Mouse (Mus musculus) midbrain, embryonic 11.5 days (tissue): ENCODE measurements around the gene Gnat2. TPM values are rescaled to one million over a fixed set of nuclear protein-coding genes. Genes with fewer than 3 reads are reported as not detected.

Source experiments
- ATAC-seq: fragments of 200-750 bp; cut with Nextera tagmentation; 2 replicates; pipeline ENCODE4 v1.8.0; 2017; ENCODE audit warnings: moderate TSS enrichment, moderate library complexity; ENCODE audit not compliant: low FRiP score
- DNase-seq: peaks from one replicate; pipeline ENCODE4 v3.0.0; 2015; ENCODE audit warnings: low spot score; ENCODE audit errors: missing footprints
- H3K27ac ChIP-seq: fragments of 300-500 bp; sonication (generic); 2 replicates; pipeline ENCODE4 v1.5.1; 2014; ENCODE audit warnings: low read depth, low read length
- H3K27me3 ChIP-seq: fragments of 300-500 bp; sonication (generic); 2 replicates; pipeline ENCODE4 v1.6.1; 2014; ENCODE audit warnings: mild to moderate bottlenecking, low read length, moderate library complexity, mixed read lengths; ENCODE audit not compliant: control insufficient read depth, insufficient read depth
- H3K36me3 ChIP-seq: fragments of 300-500 bp; sonication (generic); 2 replicates; pipeline ENCODE4 v1.6.1; 2014; ENCODE audit warnings: mild to moderate bottlenecking, low read length, moderate library complexity, mixed read lengths; ENCODE audit not compliant: control insufficient read depth, insufficient read depth
- H3K4me1 ChIP-seq: fragments of 300-500 bp; sonication (generic); 2 replicates; pipeline ENCODE4 v1.6.1; 2014; ENCODE audit warnings: low read length; ENCODE audit not compliant: control insufficient read depth, insufficient read depth
- H3K4me2 ChIP-seq: fragments of 300-500 bp; sonication (generic); 2 replicates; pipeline ENCODE4 v1.6.1; 2014; ENCODE audit warnings: mild to moderate bottlenecking, moderate library complexity
- H3K4me3 ChIP-seq: fragments of 300-500 bp; sonication (generic); 2 replicates; pipeline ENCODE4 v1.5.1; 2014; ENCODE audit warnings: low read depth, low read length
- H3K9ac ChIP-seq: fragments of 300-500 bp; sonication (generic); 2 replicates; pipeline ENCODE4 v1.6.1; 2014; ENCODE audit warnings: low read length
- H3K9me3 ChIP-seq: fragments of 300-500 bp; sonication (generic); 2 replicates; pipeline ENCODE4 v1.6.1; 2016; ENCODE audit warnings: low read length; ENCODE audit not compliant: control insufficient read depth
- WGBS: fragments of 180-500 bp; shearing (Covaris S2); extraction: QIAGEN DNeasy Blood & Tissue Kit; methylation state at CpG from one replicate; pipeline ENCODE4 v1.1.7; 2014; 5-methylcytosine and 5-hydroxymethylcytosine counted together
- polyA plus RNA-seq: library from polyadenylated mRNA; unstranded; fragments of >200 nt; fragmentation: Nextera tagmentation; extraction: Ambion mirVana; gene quantifications from 2 replicates; pipeline ENCODE4 v1.2.1, GENCODE M21; 2014

Gene Gnat2
- polyA plus RNA-seq, 1 experiment from 2014 or later = 0.90 TPM

DNA sequence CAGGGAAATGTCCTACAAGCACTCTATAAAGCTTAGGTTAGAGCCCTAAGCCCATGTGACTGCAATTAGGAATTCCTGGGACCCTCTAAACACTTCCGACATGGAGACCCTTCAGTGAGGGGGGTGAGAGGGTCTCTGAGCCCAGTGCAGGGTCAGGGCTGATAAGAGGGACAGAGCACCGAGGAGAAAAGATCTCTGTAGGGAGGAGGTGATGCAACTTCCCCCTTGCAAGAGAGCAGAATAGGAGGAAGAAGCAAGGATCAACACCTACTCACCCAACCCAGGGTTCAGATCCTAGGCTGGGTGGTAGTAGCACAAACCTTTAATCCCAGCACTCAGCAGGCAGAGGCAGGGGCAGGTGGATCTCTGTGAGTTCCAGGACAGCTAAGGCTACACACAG, 9.4 kb upstream of the Gnat2 start:
- Histone ChIP-seq H3K27me3 (no peaks in the 10 kb centered on the region), H3K36me3 (peaks cover 3% of the 10 kb centered on the region; the same call in 1 of the 2 replicates), H3K9me3 (no peaks in the 10 kb centered on the region), H3K27ac (no peak overlapping the region), H3K9ac (no peak overlapping the region), H3K4me3 (no peak overlapping the region), H3K4me1 (peaks cover 28% of the 10 kb centered on the region), H3K4me2 (no peak overlapping the region)
- 67% methylated on average over 2 of the region's 2 CpGs for WGBS
- peak; percentile 35 for DNase-seq
- no peak for ATAC-seq

DNA sequence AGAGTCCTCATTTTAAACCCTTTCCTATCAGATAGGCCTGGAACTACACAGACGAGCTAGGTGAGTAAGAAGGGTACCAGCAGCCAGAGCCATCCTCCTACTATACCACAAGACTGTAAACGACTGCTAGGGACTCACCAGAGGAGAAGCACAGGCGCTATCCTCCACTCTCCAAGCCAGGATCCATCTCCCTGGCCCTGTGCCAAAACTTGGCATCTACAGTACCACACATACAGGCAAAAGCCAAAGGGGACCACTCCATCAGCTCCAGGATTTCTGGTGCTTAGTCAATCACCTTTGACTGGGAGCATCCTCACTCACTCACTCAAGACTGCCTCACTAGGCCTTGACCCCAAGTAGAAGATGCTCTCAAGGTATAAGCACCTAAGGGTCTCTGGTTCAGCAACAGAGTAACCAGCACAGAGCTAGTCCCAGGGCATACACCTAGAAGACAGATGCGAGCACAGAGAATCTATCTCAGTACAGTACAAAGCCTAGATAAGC, 8.6 kb upstream of the Gnat2 start:
- Histone ChIP-seq H3K4me2 (peak overlapping the region; percentile 76), H3K9ac (no peak overlapping the region; the same call in 1 of the 2 replicates), H3K4me1 (peaks cover 28% of the 10 kb centered on the region), H3K4me3 (no peak overlapping the region), H3K27ac (no peak overlapping the region), H3K36me3 (peaks cover 2% of the 10 kb centered on the region; the same call in 1 of the 2 replicates), H3K27me3 (no peaks in the 10 kb centered on the region), H3K9me3 (no peaks in the 10 kb centered on the region)
- ATAC-seq (no peak), DNase-seq (peak; percentile 72)
- WGBS = 84% methylated on average over 4 of the region's 4 CpGs

DNA sequence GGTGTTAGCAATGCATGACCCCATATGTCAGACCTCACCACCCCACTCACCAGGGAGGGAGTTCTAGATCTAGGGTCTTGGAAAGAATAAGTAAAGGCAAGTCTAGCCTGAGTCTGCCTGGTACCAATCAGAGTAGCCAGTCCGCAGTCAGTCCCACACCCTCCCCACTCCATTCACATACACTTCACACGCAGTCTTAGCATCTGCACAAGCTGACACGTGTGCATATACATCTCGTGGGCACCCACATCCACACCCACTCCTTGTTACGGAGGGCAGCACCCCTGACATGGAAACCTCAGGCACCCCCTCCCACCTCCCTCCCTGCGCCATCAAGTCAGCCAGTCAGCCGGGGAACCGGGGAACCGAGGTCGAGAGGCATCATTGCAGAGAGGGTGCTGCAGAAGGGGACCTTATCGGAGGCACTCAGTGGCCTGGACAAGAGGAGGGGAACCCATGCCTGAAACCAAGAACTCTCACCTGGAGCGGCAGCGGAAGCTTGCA, 7.8 kb upstream of the Gnat2 start:
- ATAC-seq (peak; percentile 30), DNase-seq (no peak)
- Histone ChIP-seq H3K9me3 (no peaks in the 10 kb centered on the region), H3K27ac (peak overlapping the region; percentile 84), H3K4me3 (peak overlapping the region; percentile 49), H3K9ac (peak overlapping the region; percentile 64), H3K36me3 (no peaks in the 10 kb centered on the region), H3K4me2 (peak overlapping the region; percentile 76), H3K4me1 (peaks cover 28% of the 10 kb centered on the region), H3K27me3 (no peaks in the 10 kb centered on the region)
- 21% methylated on average over 13 of the region's 13 CpGs for WGBS

DNA sequence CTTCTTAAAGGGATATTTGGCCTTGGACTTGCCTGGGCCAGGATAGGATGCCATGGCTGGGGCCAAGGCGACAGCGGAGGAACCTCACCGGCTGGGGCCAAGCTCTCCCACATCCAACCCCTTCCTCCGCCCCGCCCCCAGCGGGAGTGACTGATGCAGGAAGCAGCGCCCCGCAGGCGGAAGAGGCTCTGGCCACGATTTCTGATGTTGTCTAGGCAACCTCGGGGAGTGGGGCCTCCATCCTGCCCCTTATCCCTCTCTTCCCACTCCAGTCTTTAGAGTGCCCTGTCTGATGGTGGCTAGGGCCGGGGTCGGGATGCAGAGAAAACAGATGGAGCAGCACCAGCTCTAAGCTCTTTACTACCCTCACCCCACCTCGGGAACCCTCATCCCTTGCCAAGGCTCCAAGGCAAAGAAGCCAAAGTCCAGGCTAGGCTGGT, 7.3 kb upstream of the Gnat2 start:
- Histone ChIP-seq H3K27ac (peak overlapping the region; percentile 84), H3K4me3 (peak overlapping the region; percentile 49), H3K27me3 (no peaks in the 10 kb centered on the region; the same call in 1 of the 2 replicates), H3K4me1 (peaks cover 28% of the 10 kb centered on the region), H3K9me3 (no peaks in the 10 kb centered on the region), H3K4me2 (peak overlapping the region; percentile 76), H3K9ac (peak overlapping the region; percentile 64), H3K36me3 (no peaks in the 10 kb centered on the region)
- peak; percentile 88 for ATAC-seq
- WGBS = 1% methylated on average over 14 of the region's 14 CpGs
- DNase-seq = peak; percentile 97

DNA sequence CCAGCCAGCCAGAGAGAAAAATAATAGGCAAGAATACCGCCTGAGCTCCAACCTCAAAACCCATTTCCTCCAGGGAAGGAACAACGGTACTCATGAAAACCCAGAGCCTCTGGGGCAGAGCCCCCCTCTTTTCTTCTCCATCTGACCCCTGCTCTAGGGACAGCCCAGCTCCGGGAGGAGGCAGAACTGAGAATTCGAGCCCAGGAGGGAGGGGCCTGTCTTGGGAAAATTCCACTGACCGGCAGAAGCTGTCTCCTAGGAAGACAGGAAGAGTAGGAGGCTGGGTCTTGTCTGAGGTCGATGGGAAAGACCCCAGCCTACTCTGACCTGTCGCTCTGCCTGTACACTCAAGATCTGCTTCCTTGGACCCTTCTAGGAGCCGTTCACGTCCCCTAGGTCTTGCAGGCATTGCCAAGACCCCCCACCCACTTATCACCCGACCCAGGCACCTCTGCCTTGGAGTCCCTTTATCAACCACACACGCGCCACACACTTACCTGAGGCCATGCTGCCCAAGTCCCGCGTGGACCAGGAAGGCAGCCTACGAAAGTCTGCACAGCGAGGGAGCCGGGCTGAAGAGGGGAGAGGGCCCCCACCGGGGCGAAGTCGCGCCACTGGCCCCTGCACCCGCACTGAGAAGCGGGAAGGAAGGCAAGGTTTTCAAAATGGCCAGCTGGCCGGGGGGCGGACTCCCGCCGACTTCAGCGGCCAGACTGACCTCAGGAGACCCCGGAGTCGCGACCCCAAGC, 6.7 kb upstream of the Gnat2 start:
- H3K27me3 ChIP-seq = no peaks in the 10 kb centered on the region; the same call in 1 of the 2 replicates
- H3K4me1 ChIP-seq = peaks cover 28% of the 10 kb centered on the region
- H3K9me3 ChIP-seq = no peaks in the 10 kb centered on the region
- under 1% methylated on average over 31 of the region's 31 CpGs for WGBS
- H3K9ac ChIP-seq = peak overlapping the region; percentile 64
- DNase-seq (peak; percentile 94), ATAC-seq (peak; percentile 74)
- H3K4me2 ChIP-seq = peak overlapping the region; percentile 76
- H3K27ac ChIP-seq = peak overlapping the region; percentile 84
- H3K4me3 ChIP-seq = peak overlapping the region; percentile 49
- H3K36me3 ChIP-seq = no peaks in the 10 kb centered on the region

DNA sequence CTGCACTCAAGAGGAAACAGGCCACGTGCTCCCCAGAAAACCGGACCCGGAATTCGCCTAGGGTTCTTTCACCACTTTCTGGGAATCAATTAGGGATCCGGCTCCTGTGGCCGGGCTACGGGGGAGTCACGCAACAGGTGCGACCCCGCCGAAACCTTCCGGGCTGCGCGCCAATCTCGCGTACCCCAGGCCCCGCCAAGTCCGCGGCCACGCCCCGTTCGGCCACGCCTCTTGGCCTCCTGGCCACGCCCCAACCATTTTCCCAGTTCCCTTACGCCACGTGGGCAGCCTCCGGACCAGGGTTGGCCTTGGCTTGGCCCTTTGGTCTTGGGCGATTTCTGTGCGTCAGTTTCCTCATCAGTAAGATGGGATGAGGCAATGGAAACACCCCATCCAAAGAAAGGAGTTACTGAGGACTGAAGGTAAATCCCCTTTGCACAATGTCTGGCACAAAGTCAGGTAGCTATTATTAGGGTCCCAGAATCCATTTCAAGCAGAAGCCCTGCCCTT, 6.1 kb upstream of the Gnat2 start, which contains the start of gene Ampd2:
Ampd2 (minus strand) TSS at position 182 of the 510 bp plus-strand sequence.
- Histone ChIP-seq H3K36me3 (no peaks in the 10 kb centered on the region), H3K27ac (peak within 1 kb of the TSS; percentile 84), H3K27me3 (no peaks in the 10 kb centered on the region; the same call in 1 of the 2 replicates), H3K4me1 (peaks cover 28% of the 10 kb centered on the region), H3K4me2 (peak within 1 kb of the TSS; percentile 76), H3K9ac (peak within 1 kb of the TSS; percentile 64), H3K4me3 (peak within 1 kb of the TSS; percentile 49), H3K9me3 (no peaks in the 10 kb centered on the region)
- under 1% methylated on average over 29 of the region's 29 CpGs for WGBS
- peak; percentile 63 for ATAC-seq
- DNase-seq = peak; percentile 99

DNA sequence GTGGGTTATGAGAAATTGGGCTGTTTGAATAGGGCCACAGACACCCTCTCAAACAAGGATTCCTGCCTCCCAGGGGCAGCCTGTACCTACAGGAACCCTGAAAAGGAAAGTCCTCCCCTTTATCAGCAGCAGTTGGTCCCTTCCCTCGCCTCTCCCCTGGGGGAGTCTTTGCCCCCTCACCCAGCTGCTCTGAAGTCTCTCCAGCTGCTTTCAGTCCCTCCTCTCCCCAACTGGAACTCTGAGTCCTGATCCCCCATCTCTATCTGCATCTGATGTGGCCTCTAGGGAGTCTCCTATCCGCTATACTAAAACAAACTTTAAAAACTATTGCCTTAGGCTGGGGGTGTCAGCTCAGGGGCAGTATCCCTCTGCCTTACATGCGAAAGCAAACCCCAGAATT, 5.3 kb upstream of the Gnat2 start:
- Histone ChIP-seq H3K27ac (no peak overlapping the region), H3K4me3 (no peak overlapping the region)

DNA sequence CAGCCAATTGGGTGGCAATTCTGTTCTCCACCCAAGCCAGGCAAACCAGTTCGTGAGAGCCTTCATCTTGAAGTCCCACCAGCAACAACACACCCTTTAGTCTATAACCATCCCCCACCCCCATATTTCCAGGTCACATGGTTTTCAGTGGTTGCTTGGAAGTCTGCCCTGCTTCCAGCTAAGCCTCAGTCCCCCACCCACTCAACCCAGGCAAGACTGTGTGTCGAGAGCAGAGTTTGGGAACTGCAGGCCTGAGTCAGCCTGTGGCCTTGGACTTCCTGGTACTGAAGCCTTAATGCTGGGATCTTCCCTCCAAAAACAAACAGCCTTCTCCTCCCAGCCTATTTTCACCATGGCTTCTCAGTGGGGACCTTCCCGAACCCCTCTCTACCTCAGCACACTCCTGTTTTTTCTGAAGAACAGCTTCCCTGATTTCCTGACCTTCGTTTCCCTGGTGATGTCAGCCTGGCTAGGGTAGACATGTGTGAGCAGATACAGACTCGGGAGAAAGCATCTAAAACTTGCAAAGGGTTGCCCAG, 3.7 kb upstream of the Gnat2 start:
- Histone ChIP-seq H3K27ac (no peak overlapping the region), H3K4me2 (no peak overlapping the region), H3K9me3 (no peaks in the 10 kb centered on the region), H3K4me1 (peaks cover 15% of the 10 kb centered on the region), H3K4me3 (no peak overlapping the region), H3K36me3 (no peaks in the 10 kb centered on the region), H3K27me3 (no peaks in the 10 kb centered on the region; the same call in 1 of the 2 replicates), H3K9ac (no peak overlapping the region)
- WGBS = 39% methylated on average over 5 of the region's 5 CpGs
- DNase-seq (no peak), ATAC-seq (no peak)

More for the DNA sequence above, 5.3 kb upstream of the Gnat2 start:
- Histone ChIP-seq H3K27me3 (no peaks in the 10 kb centered on the region; the same call in 1 of the 2 replicates), H3K4me2 (no peak overlapping the region), H3K9me3 (no peaks in the 10 kb centered on the region), H3K36me3 (no peaks in the 10 kb centered on the region), H3K4me1 (peaks cover 23% of the 10 kb centered on the region), H3K9ac (no peak overlapping the region)
- 83% methylated on average over 3 of the region's 3 CpGs for WGBS
- DNase-seq (no peak), ATAC-seq (no peak)
